Comparison of ENCODE assay signal across 9 mouse cellular contexts in the genomic region with DNA sequence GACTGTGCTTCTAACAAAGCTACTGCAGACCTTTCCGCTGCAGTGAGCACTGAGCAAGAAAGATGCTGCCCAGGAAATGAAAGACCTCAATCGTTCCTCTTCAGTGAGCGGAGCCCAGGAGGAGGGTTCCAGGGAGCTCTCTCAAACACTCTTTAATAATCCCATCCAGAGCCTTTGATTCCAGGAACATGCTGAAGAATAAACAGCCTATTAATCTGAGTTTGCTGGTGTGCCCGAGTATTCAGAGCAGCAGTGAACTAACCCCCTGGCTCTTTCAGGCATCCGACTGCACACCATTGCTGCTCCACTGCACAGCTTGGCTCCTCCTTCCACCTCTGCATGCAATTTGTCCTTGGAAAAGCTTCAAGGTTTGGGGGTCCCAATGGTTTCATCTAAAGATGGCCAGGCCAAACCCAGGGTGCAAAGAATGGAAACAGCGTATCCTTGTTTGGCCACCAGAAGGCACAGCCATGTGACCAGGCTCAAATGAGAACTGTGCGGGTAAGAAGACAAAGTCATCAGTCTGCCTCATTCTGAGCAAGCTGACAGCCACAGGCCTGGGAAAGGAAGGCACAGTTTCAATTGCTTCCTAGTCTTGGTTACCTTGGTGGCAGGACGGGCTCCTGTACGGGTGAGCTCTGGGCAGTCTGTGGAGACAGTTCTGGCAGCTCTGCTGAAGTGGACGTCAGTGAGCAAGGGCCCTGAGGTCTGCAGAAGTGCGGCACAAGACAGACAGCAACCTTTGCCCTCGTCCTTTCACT.
DNase-seq lines count a peak whose midpoint lies in the region; ATAC-seq and TF ChIP-seq lines count a peak whose summit lies in the region.
"Had no signal": no experiment of that assay in that cellular context is flagged by ENCODE, and none has a peak within 500 bp of the region (broad histone marks: within the 10 kb centered on the region; RNA-seq: fewer than 3 reads in every experiment).

No protein-coding gene starts in this region.

- H3K9me3 ChIP-seq in neural tube, embryonic 14.5 days (ENCODE audit: control insufficient read depth, low read length) = no peaks in the 10 kb centered on the region
- H3K9me3 ChIP-seq: heart, embryonic 15.5 days had no signal

- no peaks in the 10 kb centered on the region for H3K27me3 ChIP-seq in Patski
- no peaks in the 10 kb centered on the region for H3K27me3 ChIP-seq in neural tube, embryonic 14.5 days (ENCODE audit: control insufficient read depth, insufficient read depth, low read length)
- H3K27me3 ChIP-seq: heart, embryonic 15.5 days had no signal

- H3K9ac ChIP-seq in neural tube, embryonic 14.5 days (replicated peaks; ENCODE audit: low read depth, low read length) = no peak overlapping the region
- H3K9ac ChIP-seq: heart, embryonic 15.5 days had no signal

- H3K36me3 ChIP-seq in neural tube, embryonic 14.5 days (ENCODE audit: control insufficient read depth, insufficient read depth, low read length) = no peaks in the 10 kb centered on the region
- H3K36me3 ChIP-seq: heart, embryonic 15.5 days had no signal

- no peak overlapping the region for H3K4me3 ChIP-seq in neural tube, embryonic 14.5 days (ENCODE audit: low read depth, low read length)
- H3K4me3 ChIP-seq: heart, embryonic 15.5 days had no signal

- no peak for TF ChIP-seq CTCF in Patski (IDR thresholded peaks at IDR 0.05)

- H3K4me1 ChIP-seq in neural tube, embryonic 14.5 days (ENCODE audit: control insufficient read depth, insufficient read depth, low read length) = peaks cover 18% of the 10 kb centered on the region
- H3K4me1 ChIP-seq: heart, embryonic 15.5 days had no signal

- peak overlapping the region; percentile 69 for H3K27ac ChIP-seq in neural tube, embryonic 14.5 days (ENCODE audit: low read depth, low read length)
- H3K27ac ChIP-seq: heart, embryonic 15.5 days had no signal

- peak overlapping the region; percentile 14; the same call in 1 of the 2 replicates for H3K4me2 ChIP-seq in neural tube, embryonic 14.5 days (ENCODE audit: low read depth, low read length)
- H3K4me2 ChIP-seq: heart, embryonic 15.5 days had no signal

- intact Hi-C loops in gastrocnemius, postnatal 36 days (cut with DNase I) = no loop called here

- ATAC-seq in Patski = peak; percentile 58
- 0 out of 2 replicates have a peak, but pooled peaks have one; percentile 25 for ATAC-seq in frontal cortex, adult (ENCODE audit: low TSS enrichment)
- ATAC-seq in neural tube, embryonic 14.5 days (ENCODE audit: low read depth) = peak; percentile 75

- CTCF ChIA-PET in Patski (lab: Charles Lee) = interaction anchor here (1.8 kb wide), 1 partner anchor 19 kb away, joined by 5 read pairs; no protein-coding TSS in a partner anchor

- DNase-seq in Patski (ENCODE audit: low read depth, low spot score) = no peak
- DNase-seq in cerebellum, adult 8-10 months = peak; percentile 10
- DNase-seq in kidney, postnatal 10 days = peak; percentile 44
- no peak for DNase-seq in ovary, postnatal 36 days (ENCODE audit: low spot score)
- DNase-seq in urinary bladder, postnatal 25 days (ENCODE audit: low spot score) = no peak
- DNase-seq in gastrocnemius, postnatal 36 days = no peak

- POLR2A ChIA-PET in Patski (lab: Charles Lee) = no interaction called here

- in situ Hi-C loops in Patski (cut with MboI; ENCODE audit: low pct_unique_long_range_greater_than_20kb) = no loop called here

- 30% methylated on average over 12 of the region's 12 CpGs for whole genome bisulfite sequencing in neural tube, embryonic 14.5 days

Comparison
In these comparisons a context has a peak if more than half of its experiments do, and no peak if none do; other contexts are left out.
1. ATAC-seq: peak in every context shown above with its lines; median percentile 75 in neural tube, embryonic 14.5 days; 58 in Patski; 25 in frontal cortex, adult.
2. DNase-seq: peak in cerebellum, adult 8-10 months (single experiment) and kidney, postnatal 10 days (single experiment); none in Patski (single experiment), ovary, postnatal 36 days (single experiment), urinary bladder, postnatal 25 days (single experiment) and gastrocnemius, postnatal 36 days (0 of 2).